Mouse (Mus musculus) WW6 (cell line): ENCODE data around the gene Olfr1359.
"Not testable (repeated sequence)": the region's sequence is repeated elsewhere in the genome, so short reads cannot be mapped to it uniquely, and the experiment has no call there.

Experiments
- DNase-seq: peaks from one replicate; pipeline ENCODE4 v3.0.0-alpha.2; 2013; ENCODE audit warnings: low read depth, low spot score

Gene Olfr1359

GRCm38 (mm10) chr13:21697811-21698210 lies at the start of gene Olfr1359:
Olfr1359 (plus strand) TSS chr13:21698111.
- no peak for DNase-seq

- DNase-seq: no peak
Observed at GRCm38 (mm10) chr13:21663286-21663685, 34.6 kb upstream of the Olfr1359 start, which contains the start of gene Olfr1361. Olfr1361 (minus strand) TSS chr13:21663386.

- DNase-seq: no peak
Observed at GRCm38 (mm10) chr13:21677305-21677704, 20.6 kb upstream of the Olfr1359 start, which contains the start of gene Olfr1360. Olfr1360 (minus strand) TSS chr13:21677405.

- no peak for DNase-seq
Observed at GRCm38 (mm10) chr13:21706669-21707068, 8.8 kb downstream of the Olfr1359 start.

- DNase-seq: no peak
Observed at GRCm38 (mm10) chr13:21710031-21710711, 12.3 kb downstream of the Olfr1359 start.

- DNase-seq: no peak
Observed at GRCm38 (mm10) chr13:21710821-21711525, 13.1 kb downstream of the Olfr1359 start.

- DNase-seq: no peak
Observed at GRCm38 (mm10) chr13:21711698-21712097, 13.8 kb downstream of the Olfr1359 start.

- DNase-seq: no peak
Observed at GRCm38 (mm10) chr13:21714725-21715124, 16.8 kb downstream of the Olfr1359 start.

GRCm38 (mm10) chr13:21715131-21715863 lies 17.4 kb downstream of the Olfr1359 start:
- no peak for DNase-seq

GRCm38 (mm10) chr13:21715864-21716539 lies 18.1 kb downstream of the Olfr1359 start, which contains the start of the genes Hist1h2bl and Hist1h2ai:
Hist1h2bl (minus strand) TSS chr13:21716143.
Hist1h2ai (plus strand) TSS chr13:21716422.
- DNase-seq: peak; percentile 80

- DNase-seq: not testable (repeated sequence)
Observed at GRCm38 (mm10) chr13:21716540-21717391, 18.9 kb downstream of the Olfr1359 start.

- DNase-seq: not testable (repeated sequence)
Observed at GRCm38 (mm10) chr13:21717397-21718357, 19.8 kb downstream of the Olfr1359 start, which contains the start of gene Hist1h3h. Hist1h3h (plus strand) TSS chr13:21717659.

GRCm38 (mm10) chr13:21718381-21719080 lies 20.6 kb downstream of the Olfr1359 start:
- no peak for DNase-seq

- not testable (repeated sequence) for DNase-seq
Observed at GRCm38 (mm10) chr13:21721107-21721756, 23.3 kb downstream of the Olfr1359 start.

GRCm38 (mm10) chr13:21721757-21722372 lies 24.0 kb downstream of the Olfr1359 start, which contains the start of gene Hist1h2bm:
Hist1h2bm (plus strand) TSS chr13:21722044.
- not testable (repeated sequence) for DNase-seq

GRCm38 (mm10) chr13:21722373-21722925 lies 24.5 kb downstream of the Olfr1359 start:
- no peak for DNase-seq
